Mouse (Mus musculus) testis, adult 2 months (tissue): ENCODE data around the gene Tbck. TPM values are rescaled to one million over a fixed set of nuclear protein-coding genes. Genes with fewer than 3 reads are reported as not detected.

Source experiments
- H3K27ac ChIP-seq: fragments of 200-500 bp; 2 replicates; pipeline ENCODE4 v1.5.1; 2012; ENCODE audit warnings: low read depth, low read length; ENCODE audit not compliant: control insufficient read depth, insufficient read depth
- H3K27me3 ChIP-seq: fragments of 200-500 bp; 2 replicates; pipeline ENCODE4 v1.6.1; 2012; ENCODE audit warnings: mild to moderate bottlenecking, low read length, moderate library complexity; ENCODE audit not compliant: control insufficient read depth, insufficient read depth
- H3K36me3 ChIP-seq: fragments of 200-500 bp; 2 replicates; pipeline ENCODE4 v1.6.1; 2012; ENCODE audit warnings: mild to moderate bottlenecking, low read length; ENCODE audit not compliant: control insufficient read depth, insufficient read depth
- H3K4me1 ChIP-seq: fragments of 200-500 bp; 2 replicates; pipeline ENCODE4 v1.6.1; 2012; ENCODE audit warnings: low read length; ENCODE audit not compliant: control insufficient read depth, insufficient read depth
- H3K4me3 ChIP-seq: fragments of 200-500 bp; 2 replicates; pipeline ENCODE4 v1.5.1; 2012; ENCODE audit warnings: low read depth, mild to moderate bottlenecking, low read length, moderate library complexity, mixed read lengths; ENCODE audit not compliant: control insufficient read depth
- CTCF ChIP-seq: fragments of 200-500 bp; IDR thresholded peaks from 2 replicates; pipeline ENCODE4 v1.5.1; 2012; ENCODE audit warnings: low read depth, mild to moderate bottlenecking, inconsistent platforms, low read length, moderate library complexity; ENCODE audit not compliant: control insufficient read depth, insufficient read depth, insufficient replicate concordance
- POLR2A ChIP-seq: fragments of 200-500 bp; IDR thresholded peaks from 2 replicates; pipeline ENCODE4 v1.6.1; 2012; ENCODE audit warnings: low read depth, mild to moderate bottlenecking, inconsistent platforms, low read length, moderate library complexity; ENCODE audit not compliant: control insufficient read depth
- polyA plus RNA-seq: library from polyadenylated mRNA; depleted of rRNA; stranded (reverse); fragments of >200 nt; gene quantifications from 2 replicates; pipeline ENCODE4 v1.2.3, GENCODE M21; 2012

Gene Tbck
- polyA plus RNA-seq, 1 experiment, result 2.3 TPM

DNA sequence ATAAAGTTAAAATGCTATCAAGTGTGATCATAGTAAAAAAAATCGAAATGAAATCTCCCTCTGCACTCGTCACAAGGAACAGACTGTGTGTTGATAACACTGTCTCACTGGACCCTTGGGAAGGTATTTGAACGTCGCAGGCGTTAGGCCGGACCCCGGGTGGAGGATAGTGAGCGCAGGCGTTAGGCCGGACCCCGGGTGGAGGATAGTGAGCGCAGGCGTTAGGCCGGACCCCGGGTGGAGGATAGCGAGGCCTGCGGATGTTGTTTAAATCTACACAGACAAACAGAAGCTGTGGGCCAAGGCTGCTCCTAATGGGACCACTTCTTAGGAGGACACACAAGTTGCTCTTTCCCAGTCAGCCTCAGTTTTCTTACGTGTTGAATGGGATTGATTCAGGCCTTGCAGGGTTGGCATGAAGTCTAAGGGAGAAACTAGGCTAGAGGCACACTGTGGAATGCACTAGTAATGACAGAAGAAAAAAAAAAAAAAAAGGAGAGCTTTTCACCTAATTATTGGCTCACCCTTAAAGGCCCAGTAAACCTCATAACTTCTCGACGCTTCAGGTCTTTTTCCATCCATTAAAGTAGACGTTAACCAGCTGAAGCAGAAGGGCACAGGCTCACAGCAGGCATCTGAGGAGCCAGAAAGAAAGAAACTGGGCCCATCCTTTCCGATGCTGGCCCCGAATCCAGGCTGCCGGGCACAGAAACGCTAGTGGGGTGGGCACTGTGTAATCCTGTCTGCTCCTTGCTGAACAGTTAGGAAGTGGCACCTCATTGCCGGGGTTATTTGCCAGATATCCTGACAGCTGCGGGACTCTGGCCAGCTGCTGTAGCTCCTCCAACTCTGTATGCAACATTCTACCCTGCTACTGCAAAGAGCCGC lies 168.1 kb downstream of the Tbck start:
- TF ChIP-seq POLR2A (no peak), CTCF (no peak)
- no peak overlapping the region for H3K4me3 ChIP-seq
- H3K27me3 ChIP-seq, result no peaks in the 10 kb centered on the region
- H3K36me3 ChIP-seq, result no peaks in the 10 kb centered on the region
- H3K27ac ChIP-seq, result no peak overlapping the region
- H3K4me1 ChIP-seq, result peaks cover 5% of the 10 kb centered on the region; the same call in 1 of the 2 replicates

DNA sequence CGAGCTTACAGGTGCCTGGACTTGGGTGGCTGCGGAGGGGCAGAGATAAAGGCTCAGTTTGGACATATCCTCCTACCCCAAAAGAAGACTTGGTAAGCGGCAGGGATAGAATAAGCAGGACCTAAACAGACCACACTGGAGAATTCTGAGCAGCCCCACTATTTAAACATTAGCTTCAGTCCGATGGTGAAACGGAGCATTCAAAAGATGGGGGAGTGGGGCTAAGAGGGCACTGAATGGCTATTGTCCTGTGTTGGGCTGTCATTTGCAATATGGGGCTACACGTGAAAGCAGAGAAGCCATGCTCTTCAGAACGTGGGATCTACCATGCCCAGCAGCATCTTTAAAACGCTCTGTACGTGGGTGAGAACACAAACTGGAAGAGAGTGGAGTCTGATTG lies 170.3 kb downstream of the Tbck start:
- H3K4me1 ChIP-seq, result peaks cover 7% of the 10 kb centered on the region; the same call in 1 of the 2 replicates
- TF ChIP-seq CTCF, result no peak
- TF ChIP-seq POLR2A, result no peak

DNA sequence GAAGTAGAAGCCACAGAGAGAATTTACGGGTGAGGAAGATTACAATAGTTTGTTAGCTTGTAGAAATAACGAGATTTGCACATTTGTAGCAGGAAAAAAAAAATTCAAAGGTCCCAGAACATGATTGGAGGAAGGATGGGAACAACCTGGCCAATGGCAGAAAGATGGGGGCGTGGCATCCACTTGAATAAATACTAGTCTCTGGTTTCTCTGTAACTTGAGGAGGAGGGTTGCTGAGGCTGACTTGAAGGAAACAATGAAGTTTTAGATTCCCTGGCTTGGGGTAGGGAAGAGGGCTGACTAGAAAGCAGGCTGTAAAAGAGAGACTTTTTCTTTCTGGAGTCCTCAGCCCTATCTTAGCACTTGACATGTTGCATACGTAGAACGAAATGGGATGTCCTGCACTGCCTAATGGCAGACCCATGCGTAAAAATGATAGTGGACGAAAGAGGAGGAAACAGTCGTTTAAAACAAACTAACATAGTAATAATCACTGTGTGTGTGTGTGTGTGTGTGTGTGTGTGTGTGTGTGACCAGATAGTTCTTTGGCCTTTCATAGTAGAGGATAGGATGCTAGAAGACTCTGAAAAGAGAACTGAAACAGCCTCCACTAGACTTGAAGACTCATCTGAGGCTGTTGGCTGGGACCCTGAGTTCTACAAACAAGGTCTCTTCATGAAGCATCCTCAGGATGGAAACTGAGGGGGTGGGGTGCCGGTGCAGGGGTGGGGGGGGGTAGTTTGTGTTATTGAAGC lies 171.7 kb downstream of the Tbck start:
- TF ChIP-seq POLR2A (no peak), CTCF (no peak)
- no peaks in the 10 kb centered on the region for H3K36me3 ChIP-seq
- peaks cover 7% of the 10 kb centered on the region; the same call in 1 of the 2 replicates for H3K4me1 ChIP-seq
- H3K4me3 ChIP-seq, result no peak overlapping the region
- H3K27ac ChIP-seq, result no peak overlapping the region
- H3K27me3 ChIP-seq, result no peaks in the 10 kb centered on the region

More for the DNA sequence above, 170.3 kb downstream of the Tbck start:
- no peaks in the 10 kb centered on the region for H3K36me3 ChIP-seq
- no peak overlapping the region for H3K4me3 ChIP-seq
- H3K27ac ChIP-seq, result no peak overlapping the region
- H3K27me3 ChIP-seq, result no peaks in the 10 kb centered on the region

DNA sequence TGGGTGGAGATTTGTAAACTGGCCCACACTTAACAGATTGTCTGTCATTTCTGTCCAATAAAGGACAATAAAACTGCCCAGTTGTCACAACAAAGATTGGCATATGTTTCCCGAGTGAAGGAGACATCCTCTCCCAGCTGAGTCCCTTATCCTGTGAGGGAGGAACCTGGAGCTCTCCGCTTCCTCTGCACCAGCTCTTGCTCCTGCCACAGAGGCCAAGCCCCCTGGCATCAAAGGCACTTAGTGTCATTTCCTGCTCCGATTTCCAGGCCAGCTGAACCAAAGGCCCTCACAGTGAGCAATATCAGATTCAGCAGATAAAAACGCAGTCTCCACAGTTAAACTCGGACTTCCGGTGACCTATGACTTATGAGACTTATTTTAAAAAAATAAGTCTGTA lies 172.7 kb downstream of the Tbck start:
- TF ChIP-seq CTCF, result no peak
- no peak for TF ChIP-seq POLR2A
- H3K36me3 ChIP-seq, result no peaks in the 10 kb centered on the region
- H3K4me1 ChIP-seq, result peaks cover 7% of the 10 kb centered on the region; the same call in 1 of the 2 replicates
- no peaks in the 10 kb centered on the region for H3K27me3 ChIP-seq
- no peak overlapping the region for H3K27ac ChIP-seq
- H3K4me3 ChIP-seq, result no peak overlapping the region

DNA sequence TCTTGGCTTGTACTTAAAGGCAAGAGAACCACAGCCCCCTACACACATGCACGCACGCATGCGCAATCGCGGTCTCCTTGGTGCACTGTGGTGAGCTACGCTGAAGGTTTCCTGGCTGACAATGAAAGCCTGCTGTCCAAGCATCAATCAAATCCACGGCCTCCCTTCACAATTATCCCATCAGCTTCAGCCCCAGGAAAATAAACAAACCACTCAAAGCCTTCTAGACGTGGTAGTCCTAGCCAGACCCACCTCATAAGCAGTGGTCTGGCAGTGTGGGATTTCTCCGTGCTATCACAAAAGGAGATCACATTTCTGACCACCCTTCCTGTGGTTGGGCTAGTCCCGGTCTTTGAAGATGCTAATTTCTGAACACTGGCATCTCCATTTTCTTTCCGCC lies 174.9 kb downstream of the Tbck start:
- Histone ChIP-seq H3K4me3 (peak overlapping the region; percentile 6; the same call in 1 of the 2 replicates), H3K27ac (no peak overlapping the region), H3K4me1 (peaks cover 2% of the 10 kb centered on the region; the same call in 1 of the 2 replicates)

DNA sequence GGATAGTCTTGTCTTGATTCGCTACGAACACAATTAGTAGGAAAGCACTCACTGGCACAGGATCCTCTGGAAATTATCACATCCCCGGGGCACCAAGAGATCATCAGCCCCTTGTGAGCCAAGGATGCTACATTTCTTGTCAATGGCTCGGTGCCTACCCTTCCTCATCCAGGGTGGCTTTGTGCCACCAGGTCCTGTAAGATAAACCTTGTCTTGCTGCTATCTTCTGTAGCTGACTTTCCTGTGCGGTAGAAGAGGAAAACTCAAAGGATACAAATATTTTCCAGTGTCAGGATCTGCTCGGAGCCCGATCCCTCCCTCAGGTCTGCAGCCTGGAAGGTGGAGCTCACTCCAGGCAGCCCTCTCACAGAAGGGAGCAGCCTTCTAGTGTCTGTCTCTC lies 175.6 kb downstream of the Tbck start:
- H3K36me3 ChIP-seq, result no peaks in the 10 kb centered on the region
- TF ChIP-seq POLR2A, result no peak
- no peak for TF ChIP-seq CTCF
- H3K27me3 ChIP-seq, result no peaks in the 10 kb centered on the region
- no peak overlapping the region for H3K27ac ChIP-seq
- no peak overlapping the region for H3K4me3 ChIP-seq
- H3K4me1 ChIP-seq, result peaks cover 5% of the 10 kb centered on the region; the same call in 1 of the 2 replicates

More for the DNA sequence above, 174.9 kb downstream of the Tbck start:
- TF ChIP-seq POLR2A, result no peak
- TF ChIP-seq CTCF, result no peak
- Histone ChIP-seq H3K36me3 (no peaks in the 10 kb centered on the region), H3K27me3 (no peaks in the 10 kb centered on the region)

DNA sequence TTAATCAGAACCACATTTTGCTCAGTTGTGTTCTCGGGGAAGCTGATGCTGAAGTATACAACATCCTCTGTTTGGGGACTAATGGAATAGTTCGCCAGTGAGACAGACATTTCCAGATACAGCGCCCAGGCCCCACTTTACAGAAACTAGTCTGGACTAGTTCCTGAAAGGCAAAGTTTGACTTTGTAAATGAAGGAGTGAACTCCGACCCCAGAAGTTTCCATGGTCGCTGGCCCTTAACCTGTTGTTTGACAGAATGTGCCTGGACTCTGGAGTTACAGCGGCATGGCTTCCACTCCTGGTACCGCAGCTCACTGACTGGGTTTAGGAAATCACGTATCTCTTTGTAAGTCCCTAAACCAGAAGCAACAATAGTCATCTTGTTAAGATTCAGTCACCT lies 176.9 kb downstream of the Tbck start:
- TF ChIP-seq CTCF, result no peak
- TF ChIP-seq POLR2A, result no peak
- no peak overlapping the region for H3K27ac ChIP-seq
- no peaks in the 10 kb centered on the region for H3K36me3 ChIP-seq
- no peaks in the 10 kb centered on the region for H3K27me3 ChIP-seq
- H3K4me3 ChIP-seq, result no peak overlapping the region
- peaks cover 6% of the 10 kb centered on the region; the same call in 1 of the 2 replicates for H3K4me1 ChIP-seq
